Mouse (Mus musculus) embryo, embryonic 11 days (tissue): ENCODE data around the gene Kat6b.

ENCODE experiments used
- DNase-seq: peaks from one replicate; pipeline ENCODE4 v3.0.0-alpha.2; 2015

Kat6b gene

DNA sequence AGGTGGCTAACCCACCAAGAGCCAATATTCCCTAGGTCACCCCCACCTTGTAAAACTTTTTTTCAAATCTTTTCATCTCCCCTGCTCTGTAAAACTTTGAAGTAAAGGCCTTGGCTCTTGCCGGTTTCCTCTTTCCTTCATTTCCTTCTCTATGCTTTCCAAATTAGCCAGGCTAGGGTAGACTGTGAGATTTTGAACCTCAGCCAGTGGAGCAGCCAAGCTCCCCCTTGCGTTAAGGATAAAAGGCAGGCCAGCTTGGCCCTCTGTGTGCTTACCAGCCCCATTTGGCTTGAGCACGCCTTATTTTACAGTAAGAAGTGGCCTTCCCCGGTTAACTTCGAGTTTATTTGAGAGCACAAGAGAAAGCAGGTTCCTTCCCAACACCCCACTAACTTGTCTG is 193.2 kb downstream of the Kat6b start:
- DNase-seq: no peak

DNA sequence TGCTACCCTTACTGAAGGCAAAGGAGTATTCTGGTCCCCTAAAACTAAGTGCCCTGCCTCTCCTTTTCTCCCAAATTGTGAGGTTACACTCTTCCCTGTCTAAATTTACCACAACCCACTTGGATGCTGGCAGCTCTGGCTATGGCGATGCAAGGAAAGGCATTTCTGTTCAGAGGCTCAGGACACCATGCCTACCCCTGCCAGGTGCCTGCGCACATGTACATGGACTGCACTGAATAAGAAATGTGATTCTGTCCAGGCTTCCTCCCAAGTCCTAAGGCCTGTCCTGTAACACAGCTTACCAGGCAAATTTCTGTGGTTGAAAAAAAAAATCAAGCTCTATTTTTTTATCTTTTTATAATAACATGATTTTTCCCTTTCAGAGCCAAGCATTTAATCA is 195.0 kb downstream of the Kat6b start:
- DNase-seq: no peak

DNA sequence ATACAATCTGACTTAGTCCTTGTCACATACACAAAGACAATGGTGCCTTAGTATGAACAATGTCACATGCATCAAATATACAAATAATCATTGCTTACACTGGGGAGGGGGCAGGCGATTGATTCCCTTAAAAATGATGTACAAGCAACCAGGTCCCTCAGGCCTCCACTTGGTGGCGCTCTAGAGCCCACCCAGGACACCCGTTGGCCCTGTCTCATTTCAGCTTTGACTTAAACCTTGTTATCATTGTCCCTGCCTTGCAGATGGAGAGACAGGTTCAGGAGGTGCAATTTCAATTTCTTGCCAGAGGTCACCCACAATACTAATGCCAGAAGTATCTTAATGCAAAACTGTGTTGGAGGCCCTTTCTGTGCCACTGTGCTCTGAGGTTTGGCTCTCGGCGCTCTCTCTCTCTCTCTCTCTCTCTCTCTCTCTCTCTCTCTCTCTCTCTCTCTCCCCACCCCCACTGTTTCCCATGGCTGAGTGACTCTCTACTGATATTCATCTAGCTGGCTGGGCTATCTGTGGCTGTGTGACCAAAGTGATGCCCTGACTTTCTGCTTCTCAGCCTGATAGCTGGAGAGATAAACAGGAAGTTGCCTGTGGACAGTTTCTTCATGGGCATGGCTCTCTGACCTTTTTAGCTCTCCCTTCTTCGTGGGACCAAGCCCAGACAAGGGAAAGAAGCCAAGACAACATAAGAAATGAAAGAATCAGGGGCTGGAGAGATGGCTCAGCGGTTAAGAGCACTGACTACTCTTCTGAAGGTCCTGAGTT is 197.5 kb downstream of the Kat6b start:
- DNase-seq: peak; percentile 71

DNA sequence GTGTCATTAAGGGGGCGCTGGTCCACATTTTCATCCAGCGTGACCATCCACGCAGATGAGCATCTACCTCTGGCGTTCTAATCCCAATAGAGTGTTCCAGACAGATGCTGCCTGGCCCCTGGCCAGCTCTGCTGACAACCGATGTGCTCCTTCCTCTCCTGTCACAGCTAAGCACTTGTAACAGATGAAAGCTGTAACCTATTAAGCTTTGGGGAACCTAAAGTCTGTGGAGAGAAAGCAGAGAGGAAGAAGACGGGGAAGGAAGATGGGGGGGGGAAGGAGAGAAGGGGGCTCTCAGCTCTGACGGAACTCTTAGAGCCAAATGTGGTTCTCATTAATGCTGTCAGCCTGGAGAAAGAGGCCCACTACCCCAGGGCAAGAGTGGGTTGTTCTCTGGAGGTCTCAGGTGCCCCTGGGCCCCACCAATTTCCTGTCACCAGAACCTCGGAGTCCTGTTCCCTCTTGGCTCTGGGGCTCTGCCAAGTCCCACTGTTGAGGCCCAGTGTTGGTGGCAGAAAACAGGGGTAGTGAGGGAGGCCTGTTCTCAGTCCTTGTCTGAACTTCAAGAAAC is 198.5 kb downstream of the Kat6b start:
- DNase-seq: peak; percentile 73

DNA sequence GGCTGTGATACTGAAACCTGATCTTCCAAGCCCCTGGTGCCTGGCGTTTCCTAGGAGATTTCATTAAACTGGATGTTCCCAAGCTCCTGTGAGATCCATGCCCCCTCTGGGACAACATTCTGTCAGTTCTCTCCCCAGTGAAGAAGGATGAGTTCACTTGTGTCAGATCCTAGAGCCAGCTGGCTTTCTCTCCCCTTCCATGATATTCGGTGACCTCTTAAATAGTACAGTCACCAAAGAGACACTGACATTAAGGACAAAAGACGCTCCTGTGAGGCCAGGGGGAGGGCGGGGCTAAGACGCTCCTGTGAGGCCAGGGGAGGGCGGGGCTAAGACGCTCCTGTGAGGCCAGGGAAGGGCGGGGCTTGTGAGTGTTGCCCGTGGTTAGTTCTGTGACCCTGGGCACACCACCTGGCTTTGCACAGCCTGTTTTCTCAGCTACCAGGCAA is 201.5 kb downstream of the Kat6b start:
- DNase-seq: peak; percentile 94

DNA sequence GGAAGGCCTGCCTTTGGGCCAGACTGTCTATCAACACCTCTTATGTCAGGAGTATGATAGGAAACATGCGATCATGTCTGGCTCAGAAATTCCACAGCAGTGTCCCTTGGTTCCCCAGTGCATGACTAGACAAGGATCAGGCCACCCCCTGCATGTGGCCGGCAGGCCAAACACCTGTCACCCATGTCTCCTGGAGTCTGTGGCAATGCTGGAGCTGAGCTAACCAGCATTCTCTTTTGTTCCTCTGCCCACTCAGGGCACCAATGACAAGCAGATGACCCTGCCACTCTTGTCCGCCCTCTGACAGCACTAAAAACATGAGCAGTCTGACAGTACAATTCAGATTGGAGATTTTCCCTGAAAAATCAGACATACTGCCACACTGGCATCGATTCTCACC is 202.6 kb downstream of the Kat6b start:
- DNase-seq: no peak

DNA sequence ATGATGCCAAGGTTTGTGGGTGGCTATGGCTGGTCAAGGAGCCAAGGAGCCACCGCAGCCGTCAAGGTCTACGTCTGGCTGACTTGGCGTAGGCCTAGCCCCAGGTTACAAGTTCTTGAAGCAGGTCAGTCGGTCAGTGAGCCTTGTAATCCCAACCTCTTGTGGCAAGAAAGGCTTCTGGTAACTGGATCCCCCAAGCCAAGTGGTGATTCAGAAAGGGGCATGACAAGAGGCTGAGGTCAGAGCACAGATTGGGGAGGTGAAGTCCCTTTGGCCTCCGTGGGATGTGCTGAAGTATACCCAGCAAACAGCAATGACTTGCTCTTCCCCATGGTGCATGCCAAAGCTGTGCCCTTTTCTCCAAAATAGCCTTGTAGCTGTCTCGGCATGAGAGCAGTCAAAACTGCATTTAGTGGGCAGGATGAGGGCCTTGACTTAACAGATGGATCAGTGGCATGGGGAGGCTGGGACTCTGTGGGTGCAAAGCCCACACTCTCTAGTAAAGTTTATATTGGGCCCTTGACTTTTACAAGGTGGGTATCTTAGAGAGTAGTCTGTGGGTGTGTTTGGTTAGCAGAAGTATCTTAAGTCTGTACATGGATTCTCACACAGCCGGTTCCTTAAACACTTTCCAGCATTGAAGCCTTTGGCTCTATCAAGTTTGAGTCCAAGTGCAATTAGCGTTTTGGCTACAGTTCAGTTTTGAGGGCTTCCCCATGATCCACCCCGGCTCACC is 204.3 kb downstream of the Kat6b start:
- DNase-seq: no peak

DNA sequence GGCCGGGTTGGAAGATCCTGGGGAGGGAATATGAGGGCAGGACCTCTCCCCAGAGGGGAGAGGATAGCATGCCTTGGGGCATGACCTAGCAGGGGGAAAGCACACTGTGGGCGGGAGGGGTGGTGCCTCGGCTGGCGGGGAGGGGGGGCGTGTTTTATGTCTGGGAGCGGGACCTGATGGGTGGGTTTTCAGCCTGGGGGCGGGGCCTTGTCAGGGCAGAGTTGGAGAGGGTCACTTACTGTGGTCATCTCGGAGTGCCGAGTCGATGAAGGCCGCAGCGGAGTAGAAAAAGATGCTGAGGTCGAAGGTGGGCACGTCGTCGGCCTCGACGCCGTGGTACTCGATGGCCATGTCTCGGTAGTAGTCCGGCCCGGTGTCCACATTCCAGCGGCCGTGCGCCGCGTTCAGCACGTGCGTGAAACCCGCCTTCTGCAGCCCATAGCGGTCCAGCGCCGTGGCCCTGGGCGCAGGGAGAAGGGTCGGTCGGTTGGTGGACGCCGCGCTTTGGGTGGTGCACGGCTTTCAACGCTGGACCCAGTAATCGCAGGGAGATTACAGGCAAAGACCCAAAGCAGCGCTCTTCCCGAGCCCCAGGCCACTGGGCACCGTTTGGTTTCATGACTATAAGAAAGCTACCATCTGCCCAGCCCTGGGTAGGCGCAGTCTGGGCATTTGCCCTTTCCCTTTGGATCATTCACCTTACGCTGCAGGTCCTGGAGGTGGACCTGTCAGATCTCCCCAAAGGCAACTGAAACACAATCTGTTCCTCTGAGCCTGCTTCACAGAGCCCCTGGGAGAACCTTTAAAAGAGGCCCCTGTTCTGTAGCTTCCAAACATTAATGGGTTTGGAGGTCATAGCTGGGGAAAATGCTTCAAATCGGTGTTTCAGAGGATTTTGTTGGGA is 205.4 kb downstream of the Kat6b start:
- DNase-seq: peak; percentile 81

DNA sequence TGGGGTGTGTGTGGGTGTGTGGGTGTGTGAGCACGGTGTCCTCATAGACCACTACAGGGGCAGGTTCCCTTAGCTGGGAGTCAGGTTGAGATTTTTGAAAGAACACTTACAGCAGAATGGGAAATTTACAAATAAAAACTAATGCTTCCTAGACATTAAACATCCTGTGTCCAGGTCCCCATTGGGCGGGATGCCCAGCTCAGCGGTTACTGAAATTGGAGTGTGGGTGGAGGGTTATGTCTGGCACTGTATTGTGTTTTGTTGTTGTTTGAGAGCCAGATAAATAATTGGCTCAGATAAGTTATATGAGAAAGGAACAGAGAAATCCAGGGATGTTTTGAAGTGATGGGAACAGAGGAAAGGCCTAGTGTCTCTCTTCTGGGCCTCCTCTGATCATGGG is 209.8 kb downstream of the Kat6b start:
- DNase-seq: no peak

DNA sequence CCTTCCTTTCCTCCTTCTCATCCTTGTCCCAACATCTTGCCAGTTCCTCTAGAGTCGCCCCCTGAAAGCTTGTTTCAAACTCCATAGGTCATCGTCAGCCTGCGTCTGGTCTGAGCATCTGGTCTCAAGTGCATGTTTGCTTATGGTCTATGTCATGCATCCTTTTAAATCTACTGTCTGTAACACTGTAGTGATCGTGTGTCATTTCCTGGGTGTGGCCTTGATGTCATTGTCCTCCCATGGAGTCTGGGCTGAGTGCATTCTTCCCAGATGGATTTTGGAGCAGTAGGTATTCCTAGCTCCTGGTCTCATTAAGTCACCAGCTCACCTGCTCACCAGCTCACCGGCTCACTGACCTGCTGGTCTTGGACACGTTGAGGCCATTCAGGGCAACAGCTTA is 213.8 kb downstream of the Kat6b start:
- no peak for DNase-seq

DNA sequence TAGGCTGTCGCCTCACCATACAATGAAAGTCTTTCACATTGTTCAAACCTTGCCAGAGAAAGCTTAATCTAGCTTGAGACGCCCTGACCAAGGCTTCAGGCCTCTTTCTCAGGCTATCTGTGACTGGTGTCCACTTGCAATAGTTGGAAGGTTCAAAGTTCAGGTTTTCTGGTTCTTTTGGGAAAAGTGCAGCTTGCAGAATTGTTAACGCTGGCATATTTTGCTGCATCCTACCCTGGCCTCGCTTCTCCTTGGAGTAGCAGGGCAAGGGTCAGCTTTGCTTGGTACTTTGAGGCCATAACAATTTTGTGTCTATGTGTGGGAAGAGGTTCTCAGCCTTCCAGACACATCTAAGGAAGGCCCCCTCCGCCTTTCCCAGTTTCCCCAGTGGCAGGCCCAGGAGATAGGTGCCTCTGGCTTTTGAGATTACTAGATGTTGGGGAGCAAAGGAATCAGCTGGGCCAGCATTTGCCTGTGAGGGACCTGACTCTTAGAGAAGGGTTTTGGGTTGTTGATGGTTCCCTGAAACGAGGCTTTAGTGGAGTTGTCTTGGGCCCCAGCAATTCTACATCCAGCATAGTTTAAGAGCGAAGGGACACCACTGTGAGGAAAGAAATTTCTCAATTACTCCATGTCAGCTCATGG is 215.1 kb downstream of the Kat6b start:
- DNase-seq: no peak

DNA sequence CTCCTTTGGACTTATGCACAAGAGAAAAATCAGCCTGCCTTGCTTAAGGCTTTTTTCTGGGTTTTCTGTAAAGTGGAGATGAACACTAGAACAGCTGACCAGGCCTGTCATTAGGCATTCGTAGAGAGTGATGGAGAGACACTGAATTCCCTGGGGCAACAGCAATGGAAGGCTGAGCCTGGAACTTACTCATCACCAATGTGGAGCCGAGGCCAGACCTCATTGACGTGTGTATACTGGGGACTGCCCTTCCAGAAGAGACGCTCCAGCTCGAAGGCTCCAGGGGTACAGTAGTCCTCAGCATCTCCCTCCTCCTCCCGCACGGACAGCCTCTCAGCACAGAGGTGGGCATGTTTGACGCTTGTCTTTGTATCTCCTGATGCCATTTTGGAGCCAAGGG is 221.5 kb downstream of the Kat6b start:
- DNase-seq: no peak

DNA sequence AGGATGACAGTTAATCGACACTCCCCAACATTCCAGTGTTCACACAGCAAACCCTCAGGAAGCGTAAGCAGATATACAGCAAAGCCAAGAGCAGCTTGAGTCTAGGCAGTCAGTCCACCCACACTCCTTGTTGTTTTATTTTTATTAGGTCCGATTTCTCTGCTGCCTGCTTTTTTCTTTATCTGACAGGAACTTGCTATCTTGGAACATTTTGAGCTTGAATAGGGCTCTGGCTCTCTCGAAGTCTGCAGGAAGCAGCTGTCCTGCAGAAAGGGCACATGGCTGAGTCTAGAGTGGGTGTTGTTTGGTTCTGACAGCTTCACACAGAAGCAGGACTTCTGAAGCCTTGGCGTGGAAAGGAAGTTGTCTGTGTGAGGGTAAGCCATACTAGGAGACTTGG is 222.0 kb downstream of the Kat6b start:
- no peak for DNase-seq

DNA sequence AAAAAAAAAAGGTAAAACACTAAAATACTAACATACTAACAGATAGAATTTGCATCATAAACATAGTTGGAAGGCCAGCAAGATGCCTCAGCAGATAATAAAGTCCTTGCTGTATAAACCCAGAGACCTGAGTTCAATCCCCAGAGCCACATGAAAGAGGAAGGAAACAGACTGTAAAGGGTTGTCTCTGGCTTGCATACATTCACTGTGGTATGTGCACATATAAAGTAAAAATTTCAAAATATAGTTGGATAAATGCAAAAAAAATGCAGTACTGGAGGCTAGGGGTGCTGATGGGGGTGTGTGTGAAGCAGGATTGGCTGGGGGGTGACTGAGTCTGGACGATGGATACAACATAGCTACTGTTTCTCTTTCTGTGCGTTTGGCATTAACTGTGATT is 224.2 kb downstream of the Kat6b start:
- no peak for DNase-seq

DNA sequence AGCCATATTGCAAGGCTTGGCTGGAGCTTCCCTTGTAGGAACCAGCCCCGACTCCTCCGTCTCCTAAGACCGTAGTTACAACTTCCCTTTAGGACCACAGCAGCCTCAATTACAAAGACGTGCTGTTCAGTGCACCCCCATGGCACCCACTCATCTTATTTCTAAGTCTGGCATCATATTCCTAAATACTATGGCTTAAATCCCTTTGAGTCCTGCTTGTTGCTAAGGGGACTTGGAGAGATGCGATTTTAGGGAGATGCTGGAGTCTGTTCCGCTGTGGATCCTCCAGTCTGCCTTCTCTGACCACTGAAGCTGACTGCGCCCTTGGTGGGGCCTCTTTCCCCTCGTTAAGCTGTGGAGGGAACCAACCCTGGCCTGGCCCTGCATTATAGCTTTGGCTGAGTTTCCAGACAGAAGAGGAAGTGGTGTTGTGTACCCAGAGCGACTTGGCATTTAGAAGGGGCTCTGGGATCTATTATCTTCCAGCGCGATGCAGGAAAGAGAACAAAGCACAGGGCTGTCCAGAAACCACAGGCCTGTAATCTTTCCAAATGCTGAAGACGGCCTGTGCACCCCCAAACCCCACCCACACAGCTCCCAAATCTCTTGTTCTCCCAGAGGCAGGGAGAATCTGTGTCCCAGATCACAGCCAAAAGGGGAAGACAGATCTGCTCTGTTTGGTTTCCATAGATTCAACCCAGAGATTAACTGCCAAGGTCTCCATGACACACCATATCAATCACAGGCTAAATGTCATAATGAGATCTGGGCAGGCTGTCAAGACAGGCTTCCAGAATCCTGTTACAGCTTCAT is 225.7 kb downstream of the Kat6b start:
- no peak for DNase-seq

DNA sequence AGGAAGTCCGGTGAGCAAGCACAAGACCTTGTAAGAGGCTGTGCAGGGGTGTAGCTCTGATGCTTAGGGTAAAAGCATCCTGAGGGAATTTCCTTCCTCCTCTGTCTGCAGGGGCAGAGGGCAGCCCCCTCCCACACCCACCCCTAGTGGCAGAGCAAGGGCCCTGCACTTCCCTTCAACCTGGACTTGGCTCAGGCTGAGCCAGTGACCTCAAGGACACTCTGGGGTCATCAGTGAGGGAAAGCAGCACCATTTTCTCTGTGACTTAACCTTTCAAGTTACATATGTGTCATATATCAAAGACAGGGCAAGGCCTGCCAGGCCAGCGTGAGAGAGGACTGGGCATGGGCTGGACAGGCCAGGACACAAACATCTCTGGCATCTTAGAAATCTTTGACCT is 228.3 kb downstream of the Kat6b start:
- DNase-seq: peak; percentile 31

DNA sequence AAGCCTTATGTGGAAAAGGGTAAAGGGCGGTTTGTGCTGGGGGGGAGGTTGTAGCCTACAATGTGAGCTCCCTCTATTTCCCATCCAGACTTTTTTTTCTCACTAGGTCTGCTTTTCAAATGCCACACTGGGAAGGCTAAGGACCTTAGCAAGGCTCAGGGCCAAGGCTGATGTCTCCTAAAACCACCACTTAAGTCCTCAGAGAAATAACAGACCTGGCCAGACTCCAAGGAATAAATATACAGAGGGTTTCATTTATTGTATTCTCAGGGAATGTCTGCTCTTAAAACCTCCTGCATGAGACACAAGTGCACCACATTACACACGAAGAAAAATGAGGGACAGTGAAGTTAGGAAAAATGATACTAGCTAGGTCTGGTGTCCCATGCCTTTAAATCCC is 230.0 kb downstream of the Kat6b start:
- no peak for DNase-seq

DNA sequence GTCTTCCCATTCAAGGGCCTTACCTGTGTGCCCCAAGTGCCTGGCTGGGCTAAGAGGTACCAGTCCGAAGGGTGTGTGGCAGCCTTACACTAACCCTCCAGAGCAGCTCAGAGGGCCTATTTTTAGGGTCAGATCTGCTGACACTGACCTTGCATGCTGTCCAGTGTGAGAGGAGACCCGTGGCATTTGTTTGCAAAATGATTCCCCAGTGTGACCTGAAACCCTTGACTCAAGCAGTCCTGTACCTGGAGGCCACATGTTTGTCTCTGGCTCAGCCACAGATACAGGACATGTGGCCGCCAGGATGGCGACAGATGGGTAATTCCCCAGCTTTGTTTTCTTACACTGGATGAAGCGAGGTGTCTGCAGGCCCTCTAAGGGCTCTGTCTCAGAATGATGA is 233.3 kb downstream of the Kat6b start, which contains the start of gene Dupd1:
TSS of gene Dupd1 (minus strand) at position 91 of the 400 bp plus-strand sequence.
- no peak for DNase-seq

DNA sequence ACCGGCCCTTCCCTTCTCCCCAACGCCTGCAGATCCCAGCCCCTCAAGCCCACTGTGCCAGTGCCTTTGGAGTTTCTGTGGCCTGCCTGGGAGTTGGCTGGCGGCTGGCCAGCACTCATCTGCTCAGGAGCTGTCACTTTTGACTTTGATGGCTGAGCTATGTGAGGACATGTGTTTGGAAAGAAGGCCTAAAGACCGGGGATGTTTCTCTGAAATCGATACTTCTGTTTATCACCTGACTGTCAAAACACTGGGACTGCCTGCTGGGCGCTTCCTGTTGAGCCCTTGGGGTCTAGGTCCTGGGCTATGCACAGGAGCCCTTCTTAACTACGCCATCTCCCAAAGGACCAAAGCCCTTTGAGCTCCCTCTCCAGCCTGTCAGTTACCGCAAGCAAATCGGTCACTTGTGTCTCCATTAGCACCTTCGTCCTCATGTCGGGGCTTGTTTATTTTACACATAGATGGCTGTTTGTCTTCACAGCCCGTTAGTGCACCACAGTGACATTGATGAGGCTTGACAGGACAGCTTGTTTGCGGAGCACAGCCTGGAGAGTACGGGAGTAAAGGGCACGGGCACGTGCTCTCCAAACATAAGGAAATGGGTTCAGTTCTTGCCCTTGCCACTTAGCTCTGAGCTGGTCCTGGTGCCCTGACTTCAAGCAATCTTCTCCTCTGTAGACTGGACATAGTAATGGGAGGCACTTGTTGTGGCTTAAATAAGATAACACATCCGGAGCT is 238.6 kb downstream of the Kat6b start:
- DNase-seq: peak; percentile 55

DNA sequence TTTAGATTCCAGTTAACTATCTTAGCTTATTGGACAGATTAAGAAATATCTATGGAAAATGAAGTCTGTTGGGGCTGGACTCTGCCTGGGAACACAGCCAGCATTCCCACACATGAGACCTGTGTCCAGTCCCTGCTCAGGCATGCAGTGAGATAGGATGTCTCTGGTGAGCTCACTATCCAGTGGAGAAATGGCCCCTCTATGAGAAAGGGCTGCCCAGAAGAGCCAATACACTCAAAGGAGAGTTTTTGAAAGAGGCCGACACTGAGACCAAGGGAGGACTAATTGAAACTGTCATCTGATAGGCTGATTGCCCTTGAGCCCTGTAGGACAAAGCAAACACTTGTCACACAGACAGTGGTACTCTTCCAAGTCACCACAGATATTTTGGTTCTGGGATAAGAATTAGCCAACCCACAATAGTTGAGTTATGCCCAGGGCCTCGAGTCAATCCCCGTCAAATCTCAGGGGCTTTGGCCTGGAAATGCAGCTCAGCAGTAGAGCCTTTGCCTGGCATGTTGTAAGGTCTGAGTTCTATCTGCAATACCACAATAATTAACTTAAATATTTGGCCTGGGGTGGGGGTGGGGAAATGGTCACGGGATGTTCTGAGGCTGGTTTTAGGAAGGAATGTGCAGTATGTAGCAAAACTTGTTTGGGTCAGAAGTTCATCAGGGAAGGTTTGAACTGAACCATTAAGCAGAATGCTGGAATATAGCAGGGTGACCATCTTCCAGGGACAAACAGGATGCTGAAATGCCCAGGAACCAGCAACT is 239.4 kb downstream of the Kat6b start:
- DNase-seq: no peak
